In genomic region chr17:94834446-94835117, GRCm38 (mm10) we compare ENCODE assay signal across 8 mouse cellular contexts.
A peak's percentile ranks its signal among the peaks of the same experiment; 100 is the strongest.
DNase-seq lines count a peak whose midpoint lies in the region; ATAC-seq and TF ChIP-seq lines count a peak whose summit lies in the region.

No protein-coding gene starts in this region.

- 1% methylated on average over 20 of the region's 20 CpGs for WGBS in forebrain, embryonic 16.5 days
- WGBS in lung, embryonic 14.5 days, result 2% methylated on average over 20 of the region's 20 CpGs
- WGBS in olfactory bulb, adult 2 months, result 2% methylated on average over 20 of the region's 20 CpGs
- under 1% methylated on average over 20 of the region's 20 CpGs for WGBS in thymus, adult 2 months

- TF ChIP-seq CTCF in G1E (IDR thresholded peaks at IDR 0.05; ENCODE audit: low read depth, low read length), result no peak
- no peak for TF ChIP-seq CTCF in layer of hippocampus, adult 2 months (conservative IDR thresholded peaks at IDR 0.05)
- TF ChIP-seq CTCF in lung, embryonic 14.5 days (IDR thresholded peaks at IDR 0.05; ENCODE audit: low read depth), result no peak
- TF ChIP-seq CTCF in olfactory bulb, adult 2 months (IDR thresholded peaks at IDR 0.05; ENCODE audit: insufficient read depth, low read depth, low read length), result no peak
- TF ChIP-seq CTCF in thymus, adult 2 months (IDR thresholded peaks at IDR 0.05; ENCODE audit: borderline replicate concordance, control insufficient read depth, extremely low read depth, insufficient read depth, low read length, poor library complexity), result no peak

- H3K9me3 ChIP-seq in G1E (replicated peaks), result no peaks in the 10 kb centered on the region
- peaks cover 3% of the 10 kb centered on the region for H3K9me3 ChIP-seq in forebrain, embryonic 16.5 days (ENCODE audit: control insufficient read depth, low read length)
- H3K9me3 ChIP-seq in lung, embryonic 14.5 days (ENCODE audit: low read depth, low read length), result no peaks in the 10 kb centered on the region

- peak; percentile 79 for ATAC-seq in G1E (ENCODE audit: extremely low read depth, insufficient number of reproducible peaks, low FRiP score, poor library complexity, severe bottlenecking)
- peak; percentile 99 for ATAC-seq in forebrain, embryonic 16.5 days
- peak; percentile 99 for ATAC-seq in lung, embryonic 14.5 days (ENCODE audit: insufficient read depth)

- peak overlapping the region; percentile 81 for H3K4me2 ChIP-seq in forebrain, embryonic 16.5 days (ENCODE audit: low read length)
- H3K4me2 ChIP-seq in lung, embryonic 14.5 days, result peak overlapping the region; percentile 81

- peak overlapping the region; percentile 77 for H3K27ac ChIP-seq in forebrain, embryonic 16.5 days (ENCODE audit: low read length)
- peak overlapping the region; percentile 88 for H3K27ac ChIP-seq in layer of hippocampus, adult 2 months
- H3K27ac ChIP-seq in lung, embryonic 14.5 days (ENCODE audit: low read depth), result peak overlapping the region; percentile 85
- peak overlapping the region; percentile 49 for H3K27ac ChIP-seq in olfactory bulb, adult 2 months (ENCODE audit: insufficient read depth, low read depth, low read length)
- peak overlapping the region; percentile 86 for H3K27ac ChIP-seq in thymus, adult 2 months (ENCODE audit: control insufficient read depth, insufficient read depth, low read length)

- peak; percentile 3 for DNase-seq in G1E (ENCODE audit: low spot score)
- DNase-seq in cerebellum, adult 18-20 months, result peak; percentile 80 to 87
- DNase-seq in heart, postnatal 36 days, result peak; percentile 79 to 80
- peak; percentile 77 to 91 for DNase-seq in layer of hippocampus, adult 2 months (ENCODE audit: low spot score in 2 of 2)
- DNase-seq in lung, embryonic 14.5 days, result peak; percentile 87
- peak; percentile 82 for DNase-seq in thymus, adult 2 months

- H3K4me1 ChIP-seq in G1E (ENCODE audit: insufficient read depth, low read depth, low read length), result peaks cover 4% of the 10 kb centered on the region; the same call in 1 of the 2 replicates
- H3K4me1 ChIP-seq in forebrain, embryonic 16.5 days (replicated peaks; ENCODE audit: control insufficient read depth, insufficient read depth, low read length), result peaks cover 11% of the 10 kb centered on the region
- no peaks in the 10 kb centered on the region for H3K4me1 ChIP-seq in lung, embryonic 14.5 days (ENCODE audit: insufficient read depth)
- H3K4me1 ChIP-seq in olfactory bulb, adult 2 months (ENCODE audit: control insufficient read depth, insufficient read depth, low read length), result no peaks in the 10 kb centered on the region; the same call in 1 of the 2 replicates
- H3K4me1 ChIP-seq in thymus, adult 2 months (replicated peaks; ENCODE audit: control insufficient read depth, insufficient read depth, low read length), result no peaks in the 10 kb centered on the region

- peak overlapping the region; percentile 75 for H3K9ac ChIP-seq in forebrain, embryonic 16.5 days (replicated peaks; ENCODE audit: low read depth, low read length)
- peak overlapping the region; percentile 74 for H3K9ac ChIP-seq in lung, embryonic 14.5 days

- no peaks in the 10 kb centered on the region for H3K36me3 ChIP-seq in G1E (replicated peaks)
- peaks cover 6% of the 10 kb centered on the region; the same call in 1 of the 2 replicates for H3K36me3 ChIP-seq in forebrain, embryonic 16.5 days (ENCODE audit: control insufficient read depth, insufficient read depth)
- no peaks in the 10 kb centered on the region for H3K36me3 ChIP-seq in lung, embryonic 14.5 days (ENCODE audit: insufficient read depth)
- H3K36me3 ChIP-seq in thymus, adult 2 months (ENCODE audit: control insufficient read depth, insufficient read depth, low read length), result no peaks in the 10 kb centered on the region

- intact Hi-C loops in heart, postnatal 36 days (cut with DNase I), result loop anchor here (2.0 kb wide), 1 partner anchor 86 kb away; no protein-coding TSS in a partner anchor

- 0 out of 2 replicates have a peak, but pooled peaks have one; percentile 54 for TF ChIP-seq POLR2A in olfactory bulb, adult 2 months (IDR thresholded peaks at IDR 0.05; ENCODE audit: insufficient read depth, low read depth, low read length)
- no peak for TF ChIP-seq POLR2A in thymus, adult 2 months (IDR thresholded peaks at IDR 0.05; ENCODE audit: control insufficient read depth, extremely low read depth, insufficient read depth, low read length, poor library complexity)

- peak overlapping the region; percentile 75 for H3K4me3 ChIP-seq in G1E (ENCODE audit: low read depth, low read length)
- peak overlapping the region; percentile 83 for H3K4me3 ChIP-seq in forebrain, embryonic 16.5 days (replicated peaks; ENCODE audit: low read length)
- H3K4me3 ChIP-seq in layer of hippocampus, adult 2 months, result peak overlapping the region; percentile 61
- peak overlapping the region; percentile 64 for H3K4me3 ChIP-seq in lung, embryonic 14.5 days (ENCODE audit: low read depth, low read length)
- H3K4me3 ChIP-seq in olfactory bulb, adult 2 months (ENCODE audit: insufficient read depth, low read depth, low read length), result peak overlapping the region; percentile 65
- peak overlapping the region; percentile 91 for H3K4me3 ChIP-seq in thymus, adult 2 months (ENCODE audit: control insufficient read depth, insufficient read depth, low read length)

- no peaks in the 10 kb centered on the region for H3K27me3 ChIP-seq in G1E (ENCODE audit: insufficient read depth, low read length)
- H3K27me3 ChIP-seq in forebrain, embryonic 16.5 days (replicated peaks; ENCODE audit: control insufficient read depth, insufficient read depth, low read length), result no peaks in the 10 kb centered on the region
- no peaks in the 10 kb centered on the region for H3K27me3 ChIP-seq in lung, embryonic 14.5 days (ENCODE audit: insufficient read depth, low read length)
- H3K27me3 ChIP-seq in thymus, adult 2 months (ENCODE audit: control insufficient read depth, insufficient read depth, low read length), result no peaks in the 10 kb centered on the region

Comparison
In these comparisons a context has a peak if more than half of its experiments do, and no peak if none do; other contexts are left out.
1. Peak in every context shown above with its lines: DNase-seq, ATAC-seq, H3K4me3 ChIP-seq and H3K27ac ChIP-seq.
2. DNase-seq: peak in every context shown above with its lines; median percentile 87 in lung, embryonic 14.5 days; 84 in layer of hippocampus, adult 2 months; 84 in cerebellum, adult 18-20 months; 82 in thymus, adult 2 months; 80 in heart, postnatal 36 days; 3 in G1E.